Mouse (Mus musculus) G1E (cell line): ENCODE data around the gene Hpd. TPM values are rescaled to one million over a fixed set of nuclear protein-coding genes. Genes with fewer than 3 reads are reported as not detected.
"Not testable (repeated sequence)": the region's sequence is repeated elsewhere in the genome, so short reads cannot be mapped to it uniquely, and the experiment has no call there.

Source experiments
- ATAC-seq: 2 replicates; pipeline ENCODE4 v1.8.0; 2016; ENCODE audit warnings: mild to moderate bottlenecking; ENCODE audit not compliant: insufficient number of reproducible peaks, poor library complexity, low FRiP score, severe bottlenecking; ENCODE audit errors: extremely low read depth
- DNase-seq: peaks from one replicate; pipeline ENCODE4 v3.0.0; 2012; ENCODE audit warnings: low spot score
- H3K27me3 ChIP-seq: 2 replicates; pipeline ENCODE4 v1.6.1; 2012; ENCODE audit warnings: mild to moderate bottlenecking, low read length, inconsistent platforms; ENCODE audit not compliant: insufficient read depth
- H3K36me3 ChIP-seq: replicated peaks from 2 replicates; pipeline ENCODE3; 2012; ENCODE audit warnings: mild to moderate bottlenecking, inconsistent platforms
- H3K4me1 ChIP-seq: 2 replicates; pipeline ENCODE4 v1.6.1; 2012; ENCODE audit warnings: low read depth, low read length, inconsistent platforms, mixed read lengths; ENCODE audit not compliant: insufficient read depth
- H3K4me3 ChIP-seq: 2 replicates; pipeline ENCODE4 v1.5.1; 2012; ENCODE audit warnings: low read depth, mild to moderate bottlenecking, inconsistent platforms, low read length, moderate library complexity, mixed read lengths
- H3K9me3 ChIP-seq: replicated peaks from 2 replicates; pipeline ENCODE4 v1.6.1; 2012; ENCODE audit warnings: inconsistent platforms
- CTCF ChIP-seq: IDR thresholded peaks from 2 replicates; pipeline ENCODE4 v1.5.1; 2012; ENCODE audit warnings: low read depth, low read length, inconsistent platforms, mixed read lengths
- GATA1 ChIP-seq: IDR thresholded peaks from 2 replicates; pipeline ENCODE4 v1.6.1; 2012; ENCODE audit warnings: borderline replicate concordance, low read length, inconsistent platforms, mixed read lengths
- GATA2 ChIP-seq: IDR thresholded peaks from 2 replicates; pipeline ENCODE4 v1.6.1; 2012; ENCODE audit warnings: low read depth, low read length, inconsistent platforms, borderline replicate concordance
- POLR2AphosphoS5 ChIP-seq: IDR thresholded peaks from 2 replicates; pipeline ENCODE4 v1.6.1; 2012; ENCODE audit warnings: low read depth, low read length, inconsistent platforms; ENCODE audit not compliant: insufficient replicate concordance
- TAL1 ChIP-seq: conservative IDR thresholded peaks from 2 replicates; pipeline ENCODE4 v1.6.1; 2012; ENCODE audit warnings: low read depth, low read length, inconsistent platforms, mixed read lengths
- polyA plus RNA-seq: library from polyadenylated mRNA; stranded (reverse); fragments of >175 nt; gene quantifications from 2 replicates; pipeline ENCODE4 v1.2.3, GENCODE M21; 2012
- total RNA-seq, 2 experiments: library from RNA; stranded (forward) in 1 of 2; stranded (reverse) in 1 of 2; fragments of 200-1000 nt in 1 of 2; fragments of >200 nt in 1 of 2; fragmentation: Nextera tagmentation in 1 of 2; gene quantifications; 2 replicates each; pipeline ENCODE4 v1.2.3; 2014 to 2017

Hpd gene
- total RNA-seq (2014; fragmentation: Nextera tagmentation) (not detected in 2 replicates), total RNA-seq (2017) (not detected in 2 replicates), polyA plus RNA-seq (not detected in 2 replicates)

- H3K4me1 ChIP-seq: no peaks in the 10 kb centered on the region
- TF ChIP-seq CTCF: no peak
- TF ChIP-seq GATA1: no peak
- TF ChIP-seq GATA2: no peak
- no peak for TF ChIP-seq POLR2AphosphoS5
- no peak for TF ChIP-seq TAL1
- no peaks in the 10 kb centered on the region for H3K9me3 ChIP-seq
- no peaks in the 10 kb centered on the region for H3K36me3 ChIP-seq
- no peak within 1 kb of the TSS for H3K4me3 ChIP-seq
- ATAC-seq (no peak), DNase-seq (no peak)
- peaks cover 52% of the 10 kb centered on the region for H3K27me3 ChIP-seq
Observed at GRCm38 (mm10) chr5:123182651-123183050, at the start of gene Hpd. Gene Hpd, minus strand, starts transcription at chr5:123182727.

GRCm38 (mm10) chr5:123232180-123232579 is 49.7 kb upstream of the Hpd start:
- H3K27me3 ChIP-seq: no peaks in the 10 kb centered on the region
- no peak for TF ChIP-seq GATA2
- no peak for TF ChIP-seq GATA1
- no peak for TF ChIP-seq TAL1
- no peak for TF ChIP-seq CTCF
- TF ChIP-seq POLR2AphosphoS5: no peak
- H3K4me1 ChIP-seq: peaks cover 19% of the 10 kb centered on the region
- peaks cover 71% of the 10 kb centered on the region for H3K36me3 ChIP-seq
- no peaks in the 10 kb centered on the region for H3K9me3 ChIP-seq
- ATAC-seq (no peak), DNase-seq (no peak)
- H3K4me3 ChIP-seq: no peak overlapping the region

GRCm38 (mm10) chr5:123229296-123229695 is 46.8 kb upstream of the Hpd start:
- DNase-seq (no peak), ATAC-seq (no peak)
- Histone ChIP-seq H3K4me3 (peak overlapping the region; percentile 25; the same call in 1 of the 2 replicates), H3K9me3 (no peaks in the 10 kb centered on the region), H3K36me3 (peaks cover 42% of the 10 kb centered on the region), H3K27me3 (no peaks in the 10 kb centered on the region), H3K4me1 (peaks cover 19% of the 10 kb centered on the region)
- no peak for TF ChIP-seq CTCF
- no peak for TF ChIP-seq POLR2AphosphoS5
- no peak for TF ChIP-seq TAL1
- TF ChIP-seq GATA2: no peak

- Histone ChIP-seq H3K9me3 (no peaks in the 10 kb centered on the region), H3K27me3 (no peaks in the 10 kb centered on the region), H3K4me1 (peaks cover 19% of the 10 kb centered on the region), H3K4me3 (peak overlapping the region; percentile 86), H3K36me3 (peaks cover 34% of the 10 kb centered on the region)
- TF ChIP-seq CTCF: no peak
- TF ChIP-seq GATA2: no peak
- TF ChIP-seq GATA1: no peak
- no peak for TF ChIP-seq POLR2AphosphoS5
- no peak for TF ChIP-seq TAL1
- ATAC-seq (no peak), DNase-seq (no peak)
Observed at GRCm38 (mm10) chr5:123228524-123228922, 46.0 kb upstream of the Hpd start.

GRCm38 (mm10) chr5:123227762-123228523 is 45.4 kb upstream of the Hpd start:
- H3K9me3 ChIP-seq: no peaks in the 10 kb centered on the region
- H3K4me1 ChIP-seq: peaks cover 22% of the 10 kb centered on the region
- peaks cover 29% of the 10 kb centered on the region for H3K36me3 ChIP-seq
- TF ChIP-seq CTCF: no peak
- TF ChIP-seq GATA1: no peak
- no peak for TF ChIP-seq POLR2AphosphoS5
- peak; percentile 60 for ATAC-seq
- no peaks in the 10 kb centered on the region for H3K27me3 ChIP-seq
- H3K4me3 ChIP-seq: peak overlapping the region; percentile 86
- peak; percentile 80 for DNase-seq

GRCm38 (mm10) chr5:123226851-123227250 is 44.3 kb upstream of the Hpd start:
- Histone ChIP-seq H3K4me3 (no peak overlapping the region), H3K36me3 (peaks cover 18% of the 10 kb centered on the region), H3K27me3 (no peaks in the 10 kb centered on the region), H3K9me3 (no peaks in the 10 kb centered on the region), H3K4me1 (peaks cover 23% of the 10 kb centered on the region)
- ATAC-seq (no peak), DNase-seq (no peak)
- TF ChIP-seq CTCF (no peak), GATA2 (no peak), GATA1 (no peak), TAL1 (no peak), POLR2AphosphoS5 (no peak)

- H3K4me1 ChIP-seq: peaks cover 10% of the 10 kb centered on the region
- H3K27me3 ChIP-seq, DNase-seq, ATAC-seq, H3K36me3 ChIP-seq, H3K4me3 ChIP-seq, H3K9me3 ChIP-seq: not testable (repeated sequence)
Observed at GRCm38 (mm10) chr5:123223861-123224260, 41.3 kb upstream of the Hpd start.
